Mouse (Mus musculus) CD4-positive helper T cell, adult 2 months (primary cell): ENCODE measurements at regions not wholly inside any gene's neighbourhood (a gene's known extent, or its start where the extent isn't known, plus 50 kb on each side); places are given as distances from the start of the nearest gene placed in this dataset.

Source experiments
- DNase-seq: peaks from one replicate; pipeline ENCODE4 v3.0.0-alpha.2; 2012; ENCODE audit warnings: low read depth, missing footprints, low spot score

DNA sequence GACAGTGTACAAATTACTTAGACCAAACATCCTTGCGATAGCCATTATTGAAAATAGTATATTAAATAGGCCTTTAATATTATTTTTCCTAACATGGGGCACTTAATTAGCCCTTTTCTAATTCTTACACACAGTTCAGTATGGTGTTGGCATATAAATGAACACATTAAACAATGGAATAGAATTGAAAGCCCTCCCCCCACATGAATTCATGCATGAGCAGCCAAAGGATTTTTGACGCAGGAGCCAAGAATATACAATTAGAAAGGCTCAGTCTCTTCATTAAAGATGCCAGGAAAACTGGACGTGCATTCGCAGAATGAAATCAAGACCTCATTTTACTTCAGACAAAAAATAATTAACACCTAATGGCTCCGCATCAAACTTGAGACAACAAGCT, 172.9 kb upstream of the Phactr1 start:
- no peak for DNase-seq

DNA sequence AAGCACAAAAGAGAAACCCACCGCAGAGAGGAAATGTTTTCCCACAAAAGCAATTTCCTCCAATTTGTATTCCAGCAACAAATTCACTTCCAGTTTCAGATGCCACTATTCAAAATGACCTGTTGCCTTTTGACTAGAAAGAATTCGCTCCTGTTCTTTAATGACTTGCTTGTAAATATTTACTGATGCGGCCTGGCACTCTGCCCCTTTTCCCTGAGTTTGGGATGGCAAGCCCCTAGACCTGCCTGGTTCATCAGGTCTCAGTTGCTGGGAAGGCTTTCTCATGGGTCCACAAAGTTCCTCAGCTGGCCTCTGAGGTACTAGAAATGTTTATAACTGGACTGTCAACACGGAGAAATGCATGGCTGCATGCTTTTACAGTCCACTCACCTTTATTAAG, 161.7 kb upstream of the Phactr1 start:
- no peak for DNase-seq

DNA sequence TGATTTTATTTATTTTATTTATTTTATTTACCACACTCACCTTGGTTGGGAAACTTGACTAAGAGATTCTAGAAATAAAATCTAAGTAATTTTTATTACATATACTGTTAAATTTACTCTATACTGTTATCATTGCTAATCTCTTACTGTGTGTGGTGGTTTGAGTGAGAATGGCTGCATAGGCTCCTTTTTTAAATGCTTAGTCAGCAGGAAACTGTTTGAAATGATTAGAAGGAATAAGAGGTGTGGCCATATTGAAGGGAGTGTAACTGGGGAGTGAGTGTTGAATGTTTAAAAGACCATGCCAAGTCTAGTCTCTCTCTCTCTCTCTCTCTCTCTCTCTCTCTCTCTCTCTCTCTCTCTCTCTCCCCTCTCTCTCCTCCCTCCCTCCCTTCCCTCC, 157.9 kb upstream of the Phactr1 start:
- DNase-seq, result no peak

DNA sequence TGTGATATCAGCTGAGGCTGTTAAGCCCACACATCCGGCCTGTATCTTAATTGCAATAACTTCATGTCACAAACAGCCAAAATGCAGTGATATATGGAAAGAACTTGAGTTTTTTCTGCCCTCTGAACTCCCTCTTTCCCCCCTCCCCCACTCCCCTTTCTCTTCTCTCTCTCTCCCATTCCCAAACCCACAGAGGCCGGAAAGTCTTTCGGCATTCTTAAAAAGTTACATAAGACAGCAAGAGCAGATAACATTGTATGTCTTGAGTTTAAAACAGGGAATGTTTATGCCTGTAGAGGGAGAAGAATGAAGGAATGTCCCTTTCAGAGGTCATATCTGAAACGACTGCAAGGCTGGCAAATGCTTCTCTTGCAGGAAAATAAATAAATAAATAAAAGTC, 154.3 kb upstream of the Phactr1 start:
- DNase-seq, result no peak

DNA sequence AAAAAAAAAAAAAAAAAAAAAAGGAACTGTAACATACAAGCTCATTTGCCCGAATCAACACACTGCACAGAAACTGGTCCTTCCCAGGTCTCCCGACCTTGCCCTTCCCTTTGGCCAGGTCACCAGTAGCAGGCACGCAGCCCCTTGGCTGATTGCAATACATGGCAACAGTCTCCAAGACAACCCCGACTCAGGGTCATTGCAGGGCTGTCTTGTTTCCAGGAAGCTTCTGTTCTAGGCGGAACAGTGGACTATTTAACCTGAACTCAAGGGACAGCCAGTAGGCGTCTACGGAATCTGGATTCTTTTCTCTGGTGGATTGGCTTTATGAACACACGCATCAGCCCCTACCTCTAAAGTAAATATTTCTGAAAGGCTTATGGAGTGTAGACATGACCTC, 153.5 kb upstream of the Phactr1 start:
- no peak for DNase-seq

DNA sequence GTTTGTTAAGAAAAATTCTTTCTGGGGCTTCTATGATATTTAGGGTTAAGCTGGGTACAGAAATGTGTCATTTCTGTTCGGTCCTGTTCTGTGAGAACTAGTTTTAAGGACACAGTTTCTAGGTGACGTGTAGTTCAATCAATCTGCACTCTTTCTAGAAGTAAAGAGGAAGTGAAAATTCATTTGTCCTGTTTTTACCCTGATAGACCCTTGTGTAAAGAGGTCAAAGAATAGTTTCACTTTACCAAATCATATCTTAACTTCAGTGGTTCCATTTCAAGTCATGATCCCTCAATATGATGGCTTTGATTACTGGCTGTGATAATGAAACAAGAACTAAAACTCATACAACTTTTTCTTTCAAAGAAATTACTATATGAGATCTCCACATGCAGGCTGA, 152.3 kb upstream of the Phactr1 start:
- no peak for DNase-seq

DNA sequence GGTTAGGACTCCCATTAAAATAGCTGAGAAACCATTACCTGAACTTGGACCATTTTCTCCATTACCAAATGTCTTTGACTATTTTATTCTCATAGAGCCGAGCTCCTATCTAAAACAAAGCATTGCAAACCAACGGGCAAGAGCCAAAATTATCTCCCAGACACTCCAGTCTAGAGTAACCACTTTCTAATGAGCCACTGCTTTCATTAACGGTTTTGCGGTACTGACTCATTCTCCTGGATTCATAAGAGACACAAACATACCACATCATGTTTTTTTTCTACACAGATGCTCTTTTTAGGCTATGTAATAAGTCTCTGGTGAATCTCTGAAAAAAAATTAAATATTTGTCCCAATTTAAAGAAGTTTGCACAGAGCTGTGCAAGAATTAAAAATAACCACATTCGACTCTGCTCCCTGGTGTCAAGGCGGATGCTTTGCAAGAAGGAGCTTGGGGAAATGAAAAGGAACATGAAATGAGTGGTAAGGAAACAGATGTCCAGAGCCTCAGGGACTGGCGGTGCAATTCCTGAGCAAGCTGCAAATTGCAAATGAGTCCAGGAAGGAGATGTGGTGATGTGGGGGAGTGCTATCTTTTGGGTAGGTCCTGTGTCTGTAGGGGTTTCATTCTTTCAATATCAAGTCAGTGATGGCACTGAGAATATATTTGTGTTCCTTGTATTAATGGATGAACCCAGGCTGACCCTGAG, 143.8 kb upstream of the Phactr1 start:
- DNase-seq, result no peak

DNA sequence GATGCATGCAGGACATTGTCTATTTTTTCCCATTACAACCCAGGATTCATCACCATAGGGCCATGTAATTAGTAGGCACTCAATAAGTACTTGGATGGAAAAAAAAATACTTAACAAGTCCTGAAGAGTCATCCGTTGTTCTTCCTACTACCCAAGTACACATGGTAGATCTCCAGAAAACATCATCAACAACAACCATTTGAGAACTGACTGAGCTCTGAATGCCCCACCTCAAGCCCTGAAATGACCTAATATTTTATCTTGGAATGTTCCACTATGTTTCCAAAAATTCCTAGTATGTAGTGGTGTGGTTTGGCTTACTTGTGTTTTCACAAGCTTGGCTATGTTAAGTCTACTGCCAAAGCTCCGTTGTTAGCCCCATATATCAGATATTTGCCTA, 142.4 kb upstream of the Phactr1 start:
- DNase-seq, result no peak

DNA sequence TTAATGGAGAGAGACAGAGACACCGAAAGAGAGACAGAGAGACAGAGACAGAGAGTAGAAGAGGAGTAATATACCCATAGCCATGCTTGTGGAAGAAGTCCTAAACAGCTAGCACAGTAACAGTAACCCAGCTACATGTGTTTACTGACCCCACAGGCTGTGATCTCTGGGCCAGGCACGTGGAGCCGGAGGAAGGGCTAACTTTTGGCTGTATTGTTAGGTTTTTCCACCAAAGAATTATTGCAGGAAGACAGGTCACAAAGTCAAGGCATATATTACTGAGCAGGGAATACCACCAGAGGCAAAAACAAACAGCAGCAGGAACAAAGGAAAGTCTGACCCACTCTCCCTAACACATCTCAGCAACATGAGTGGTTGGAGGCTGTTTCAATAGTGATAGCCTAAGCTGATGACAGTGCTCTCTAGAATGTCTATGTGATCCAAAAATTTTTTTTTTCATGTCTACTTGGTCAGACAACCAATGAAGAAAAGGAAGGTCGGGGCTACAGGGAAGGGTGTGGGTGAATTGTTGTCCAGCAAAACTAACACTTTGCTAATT, 135.8 kb upstream of the Phactr1 start:
- DNase-seq, result no peak

DNA sequence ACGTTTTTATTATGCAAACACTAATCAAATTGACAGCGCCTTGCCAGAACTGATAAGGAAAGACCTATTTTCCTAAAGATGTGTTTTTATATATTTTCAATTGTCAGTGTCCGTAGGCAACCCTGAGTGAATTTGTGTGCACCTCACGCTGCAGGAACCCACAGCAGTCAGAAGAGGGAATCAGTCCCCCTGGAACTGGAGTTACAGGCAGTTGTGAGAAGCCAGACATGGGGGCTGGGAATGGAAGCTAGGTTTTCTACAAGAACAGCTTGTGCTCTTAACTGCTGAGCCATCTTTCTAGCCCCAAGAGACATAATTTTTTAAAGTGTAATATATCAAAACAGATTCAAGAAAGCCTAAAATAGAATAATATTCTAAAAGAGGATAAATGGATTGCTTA, 134.0 kb upstream of the Phactr1 start:
- no peak for DNase-seq

DNA sequence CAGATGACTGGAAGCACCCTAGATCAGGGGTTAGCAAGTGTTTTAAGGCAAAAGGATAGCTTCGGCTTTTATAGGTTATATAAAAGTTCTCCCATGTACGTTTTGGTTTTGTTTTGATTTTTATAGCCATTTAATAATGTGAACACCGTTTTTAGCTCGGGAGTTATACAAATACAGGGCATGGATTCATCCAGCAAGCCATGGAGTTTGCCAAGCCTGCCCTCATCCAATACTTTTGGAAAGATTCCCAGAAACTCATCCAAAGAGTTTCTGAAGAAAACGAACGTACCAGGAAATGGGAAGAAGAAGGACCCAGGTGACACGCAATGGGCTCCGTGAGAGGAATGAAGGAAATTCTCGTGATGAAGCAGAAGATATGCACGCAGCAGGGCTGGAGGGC, 133.6 kb upstream of the Phactr1 start:
- DNase-seq, result no peak

DNA sequence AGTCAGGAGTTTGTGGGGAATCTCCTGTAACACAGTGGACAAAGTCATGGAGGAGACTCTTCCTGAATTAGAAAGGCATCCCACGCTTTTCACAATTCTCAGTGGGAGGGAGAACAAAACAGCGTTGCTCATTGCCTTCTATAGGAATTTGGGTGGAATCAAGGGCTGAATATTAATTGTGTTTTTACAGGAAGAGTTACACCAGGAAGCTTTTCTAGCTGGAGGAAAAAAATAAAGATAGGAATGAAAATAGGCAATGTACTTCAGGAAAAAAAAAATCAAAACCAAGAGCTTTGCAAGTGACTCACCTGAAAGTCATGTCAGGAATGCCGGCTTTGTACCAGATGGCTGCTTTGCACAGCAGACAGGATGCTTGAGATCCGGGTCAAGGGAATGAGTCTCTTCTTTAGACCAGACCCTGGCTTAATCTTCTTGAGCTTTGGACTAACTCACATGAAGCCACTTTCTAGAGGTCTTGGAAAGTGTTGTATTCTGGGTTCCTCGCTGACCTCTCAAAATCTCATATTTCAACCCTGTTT, 131.3 kb upstream of the Phactr1 start:
- no peak for DNase-seq

DNA sequence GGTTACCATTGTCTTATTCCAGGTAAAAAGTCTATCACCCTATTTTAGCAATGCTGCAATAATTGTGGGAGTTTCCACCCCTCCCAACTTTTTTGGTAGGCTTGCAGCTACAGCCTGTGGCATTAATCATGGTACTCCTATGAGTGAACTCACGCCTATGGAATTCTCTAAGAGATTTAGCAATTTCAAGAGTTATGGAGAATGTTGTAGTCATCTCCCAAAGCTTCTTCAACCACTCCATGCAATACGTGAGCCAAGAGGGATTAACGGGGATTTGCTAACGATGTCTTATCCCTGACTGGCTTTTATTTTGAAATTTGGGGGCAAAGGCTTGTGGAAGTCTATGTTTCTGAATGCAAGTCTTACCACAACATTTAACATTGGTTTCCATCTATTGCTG, 125.5 kb upstream of the Phactr1 start:
- DNase-seq, result no peak

DNA sequence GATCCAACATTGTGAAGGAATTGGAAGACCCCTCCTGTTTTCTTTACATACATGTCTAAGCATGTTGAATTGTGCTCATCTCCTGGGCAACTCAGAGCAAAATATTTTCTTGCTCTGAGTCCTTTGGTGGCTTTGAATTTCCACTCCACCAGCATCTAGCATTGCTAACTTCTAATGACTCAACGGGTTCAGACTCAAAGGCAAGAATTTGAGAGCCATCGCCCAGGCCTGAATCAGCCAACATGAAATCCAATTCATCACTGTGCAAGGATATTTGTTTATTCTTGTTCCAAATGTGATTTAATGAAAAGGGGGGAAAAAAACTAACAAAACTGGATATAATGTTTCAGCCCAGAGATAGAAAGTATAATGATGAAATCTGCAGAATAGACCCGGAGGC, 121.9 kb upstream of the Phactr1 start:
- DNase-seq, result no peak

DNA sequence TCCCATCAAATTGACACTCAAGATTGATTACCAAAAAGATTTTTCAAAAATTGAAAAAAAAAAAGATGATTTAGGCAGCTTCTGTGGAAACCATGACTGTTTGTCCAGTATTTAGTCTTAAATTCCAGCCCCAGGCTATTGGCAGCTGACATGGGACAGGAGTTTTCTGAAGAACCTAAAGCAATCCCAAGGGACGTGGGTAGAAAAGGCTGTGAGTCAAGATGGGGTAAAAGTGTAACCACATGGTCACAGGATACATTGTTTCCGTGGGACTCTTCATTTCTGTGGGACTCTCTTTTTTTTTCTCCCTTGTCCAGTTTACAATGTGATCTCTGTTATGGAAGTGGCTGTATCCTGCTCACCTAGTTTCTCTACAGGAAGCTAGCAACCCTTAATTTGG, 119.0 kb upstream of the Phactr1 start:
- no peak for DNase-seq

DNA sequence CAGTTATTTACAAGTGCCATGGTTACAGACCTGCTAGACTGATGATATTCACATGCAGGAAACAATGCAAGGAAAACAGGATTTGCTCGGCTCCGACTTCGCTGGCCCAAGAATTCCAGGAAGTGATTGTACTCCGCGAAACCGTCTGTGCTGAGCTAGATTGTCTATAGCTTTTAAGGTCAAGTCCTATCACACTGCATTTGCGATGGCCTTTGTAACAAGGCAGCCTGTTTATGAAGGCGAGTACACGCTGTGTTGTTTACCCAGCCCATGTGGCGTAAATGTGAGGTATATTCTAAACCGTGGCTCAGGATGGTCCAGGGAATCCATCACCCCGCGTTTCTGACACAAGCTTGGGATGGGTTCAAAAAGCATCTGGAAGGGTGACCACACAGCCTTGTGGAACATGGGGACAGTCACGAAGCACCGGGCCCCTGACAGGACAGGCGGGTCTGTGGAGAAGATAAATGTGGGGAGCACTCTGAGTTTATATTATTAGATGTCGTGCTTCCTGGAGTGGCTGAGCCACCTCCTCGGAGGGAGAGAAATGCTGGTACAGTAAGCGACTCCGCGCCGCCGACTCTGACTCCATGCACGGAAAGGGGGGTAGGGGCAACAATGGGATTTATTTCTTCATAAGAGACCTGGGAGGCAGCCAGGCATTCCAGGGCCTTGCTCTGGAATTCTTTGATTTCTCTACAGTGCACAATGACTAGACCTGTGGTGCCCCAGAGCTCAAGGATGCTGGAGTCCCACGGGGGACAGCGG, 114.9 kb upstream of the Phactr1 start:
- DNase-seq, result no peak

DNA sequence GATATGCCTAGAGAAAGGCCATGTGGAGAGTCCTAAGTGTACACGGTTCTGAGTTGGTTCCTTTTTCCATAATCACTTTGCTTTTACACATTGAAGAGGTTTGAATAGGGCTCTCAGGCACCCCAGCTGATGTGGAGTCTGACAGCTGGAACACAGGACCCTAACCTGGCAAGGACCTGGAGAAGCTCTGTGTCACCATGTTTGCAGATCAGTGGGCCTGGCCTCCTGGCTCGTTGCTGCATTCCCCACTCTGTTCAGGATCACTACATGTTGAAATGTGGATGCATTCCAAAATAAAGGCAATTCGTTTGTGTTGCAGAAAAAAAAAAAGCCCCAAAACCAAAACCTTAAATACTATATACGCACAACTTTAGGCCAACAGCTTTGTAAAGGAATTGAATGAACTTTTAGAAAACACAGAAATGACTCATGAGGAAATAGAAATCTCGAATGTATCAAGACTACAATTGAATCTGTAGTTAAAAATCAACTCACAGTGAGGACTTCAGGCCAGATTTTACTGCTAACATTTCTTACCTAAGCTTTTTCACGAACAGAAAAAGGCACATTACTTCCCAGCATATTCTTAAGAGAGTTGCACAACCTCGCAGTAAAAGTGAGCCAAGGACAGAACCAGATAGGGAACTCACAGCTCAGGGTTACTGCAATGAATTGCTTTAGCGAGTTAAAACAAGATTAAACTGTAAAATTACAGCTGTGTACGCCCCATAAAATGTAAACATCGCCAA, 109.6 kb upstream of the Phactr1 start:
- no peak for DNase-seq

DNA sequence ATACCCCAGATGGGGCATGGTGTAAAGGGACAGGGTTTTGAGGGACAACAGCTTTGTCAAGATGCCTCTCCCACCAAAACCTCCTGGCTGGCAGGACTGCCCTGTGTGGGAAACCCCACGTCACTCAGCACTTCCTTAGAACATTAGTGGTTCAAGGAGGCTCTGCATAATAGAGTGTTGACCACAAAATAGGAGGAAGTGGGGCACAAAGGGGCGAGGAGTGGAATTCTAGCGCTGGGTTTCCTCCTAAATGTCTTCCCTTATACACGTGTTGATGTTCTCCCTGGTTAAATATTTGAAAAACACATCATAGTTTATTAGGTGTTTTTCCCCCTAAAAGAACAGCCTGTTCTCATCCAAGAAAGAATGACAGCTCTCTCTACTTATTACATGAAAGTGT, 106.2 kb upstream of the Phactr1 start:
- DNase-seq, result no peak

DNA sequence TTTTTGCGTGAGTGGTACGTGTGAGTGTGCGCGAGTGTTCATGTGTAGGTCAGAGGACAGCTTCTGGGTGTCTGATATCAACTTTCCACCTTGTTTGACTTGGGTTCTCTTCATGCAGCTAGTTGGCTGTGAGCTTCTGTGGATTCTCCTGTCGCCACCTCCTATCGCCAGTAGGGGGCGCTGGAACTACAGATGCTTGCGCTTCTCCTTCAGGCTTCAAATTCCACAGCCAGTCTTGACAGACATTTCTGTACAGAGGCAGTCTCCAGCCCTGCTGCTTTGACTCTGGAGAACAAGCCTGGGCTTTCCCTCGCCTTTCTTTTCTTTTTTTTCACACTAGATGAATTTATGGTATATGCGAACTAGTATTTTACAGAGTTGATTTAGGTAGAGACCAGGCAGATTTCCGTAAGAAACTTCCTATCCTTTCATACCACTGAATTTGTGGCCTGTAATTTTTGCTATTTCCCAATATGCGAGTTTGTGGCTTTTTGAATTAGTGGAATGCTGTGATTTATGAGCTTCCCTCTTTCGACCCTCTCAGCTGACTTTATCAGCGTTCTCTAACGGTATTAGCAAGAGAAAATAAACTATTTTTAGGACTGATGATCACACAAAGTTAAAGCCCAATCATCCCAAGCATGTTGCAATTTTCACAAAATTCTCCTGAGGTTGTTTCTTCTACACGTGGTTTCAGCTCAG, 104.5 kb upstream of the Phactr1 start:
- peak; percentile 15 for DNase-seq

DNA sequence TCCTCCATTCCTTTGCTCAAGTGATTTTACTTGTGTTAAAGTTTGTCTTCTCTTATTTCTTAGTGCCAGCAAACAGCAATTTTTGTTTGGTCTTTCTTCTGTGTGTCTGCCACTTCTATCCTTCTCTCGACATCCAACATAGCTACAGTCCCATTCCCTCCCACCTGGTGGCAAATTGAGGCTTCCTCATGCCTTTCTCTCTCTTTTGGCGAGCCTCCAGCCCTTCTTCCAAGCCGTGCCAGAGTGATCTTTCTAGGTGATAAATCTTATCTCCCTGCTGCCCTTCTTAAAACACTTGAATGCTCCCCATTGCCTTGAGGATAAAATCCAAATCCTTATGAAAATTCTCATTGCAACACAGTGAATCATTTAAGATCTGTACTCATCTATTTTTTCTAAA, 101.0 kb upstream of the Phactr1 start:
- no peak for DNase-seq

DNA sequence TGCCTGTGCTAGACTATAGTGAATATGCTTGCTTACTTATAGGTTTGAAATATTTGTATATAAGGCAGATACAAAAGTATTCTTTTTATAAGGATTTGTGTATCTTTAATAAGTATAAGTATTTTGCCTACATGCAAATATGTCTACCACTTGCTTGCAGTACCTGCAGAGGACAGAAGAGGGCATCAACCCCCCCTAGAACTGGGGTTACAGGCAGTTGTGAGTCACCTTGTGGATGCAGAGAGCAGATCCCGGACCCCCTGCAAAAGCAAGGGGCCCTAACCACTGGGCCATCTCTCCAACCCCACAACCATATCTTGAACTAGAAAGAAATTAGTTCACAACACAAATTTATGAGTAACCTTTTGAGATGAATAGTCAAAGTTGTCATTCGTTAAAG, 91.3 kb upstream of the Phactr1 start:
- DNase-seq, result no peak

DNA sequence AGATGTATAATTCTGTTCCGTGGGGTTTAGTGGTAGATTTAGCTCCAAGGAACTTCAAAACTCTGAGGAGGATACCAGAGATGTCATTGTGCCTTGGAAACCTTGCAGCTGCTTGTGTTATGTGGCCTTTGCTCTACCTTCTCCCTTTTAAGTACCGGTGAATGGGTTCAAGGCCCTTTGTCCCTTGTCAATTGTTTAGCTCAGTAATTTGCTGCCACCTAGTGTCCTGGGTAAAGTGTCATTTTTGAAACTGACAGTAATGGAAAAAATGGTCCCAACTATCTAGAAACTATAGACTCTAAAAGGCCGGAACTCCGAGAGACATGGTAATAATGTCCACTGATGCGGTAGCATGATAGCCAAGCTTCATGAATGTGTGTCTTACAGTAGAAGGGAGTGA, 90.8 kb upstream of the Phactr1 start:
- DNase-seq, result no peak
